Mouse (Mus musculus): ENCODE measurements around the gene St5.

Gene St5

DNA sequence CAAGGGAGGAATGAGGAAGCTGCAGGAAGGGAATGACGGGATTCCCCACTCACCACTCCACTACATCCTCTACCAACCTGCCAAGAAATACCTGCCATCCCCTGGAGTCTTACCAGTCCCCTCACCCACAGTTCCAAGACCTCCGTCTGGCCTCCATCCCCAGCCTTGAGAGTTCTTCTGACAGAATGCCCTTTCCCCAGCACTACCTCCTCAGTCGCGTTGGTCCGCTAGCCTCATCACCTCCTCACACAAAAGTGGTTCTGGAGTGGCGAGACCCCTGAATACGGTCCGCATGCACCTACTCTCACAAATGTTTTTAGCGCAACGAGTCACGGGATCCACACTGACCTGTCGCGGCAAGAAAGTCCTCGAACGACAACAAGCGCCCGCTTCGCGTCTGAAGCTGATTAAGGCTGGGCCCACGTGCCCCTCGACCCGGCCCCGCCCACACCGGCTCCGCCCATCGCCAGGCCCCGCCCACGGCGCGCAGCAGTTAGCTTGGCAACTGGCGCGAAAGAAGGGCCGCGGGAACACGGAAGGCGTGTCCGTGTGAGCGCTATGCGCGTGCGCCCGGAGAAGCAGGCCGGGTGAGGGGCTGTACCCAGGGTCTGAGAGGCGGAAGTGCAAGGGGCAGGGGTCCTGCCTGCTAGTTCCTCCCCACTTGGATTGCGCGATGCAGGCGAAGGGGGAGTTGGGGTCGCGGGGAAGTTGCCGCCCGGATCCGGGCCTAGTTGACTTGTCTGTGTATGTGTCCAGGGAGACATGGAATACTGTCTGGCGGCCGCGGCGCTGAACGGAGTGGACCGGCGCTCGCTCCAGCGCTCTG lies at the start of gene St5, which contains the start of gene Akip1:
Gene St5 (minus strand): TSS at position 416 of the 826 bp plus-strand sequence.
Gene Akip1 (plus strand): TSS at position 501 of the 826 bp plus-strand sequence.
- peak; percentile 88 to 92 for DNase-seq (ENCODE audit: low spot score in 2 of 2)

DNA sequence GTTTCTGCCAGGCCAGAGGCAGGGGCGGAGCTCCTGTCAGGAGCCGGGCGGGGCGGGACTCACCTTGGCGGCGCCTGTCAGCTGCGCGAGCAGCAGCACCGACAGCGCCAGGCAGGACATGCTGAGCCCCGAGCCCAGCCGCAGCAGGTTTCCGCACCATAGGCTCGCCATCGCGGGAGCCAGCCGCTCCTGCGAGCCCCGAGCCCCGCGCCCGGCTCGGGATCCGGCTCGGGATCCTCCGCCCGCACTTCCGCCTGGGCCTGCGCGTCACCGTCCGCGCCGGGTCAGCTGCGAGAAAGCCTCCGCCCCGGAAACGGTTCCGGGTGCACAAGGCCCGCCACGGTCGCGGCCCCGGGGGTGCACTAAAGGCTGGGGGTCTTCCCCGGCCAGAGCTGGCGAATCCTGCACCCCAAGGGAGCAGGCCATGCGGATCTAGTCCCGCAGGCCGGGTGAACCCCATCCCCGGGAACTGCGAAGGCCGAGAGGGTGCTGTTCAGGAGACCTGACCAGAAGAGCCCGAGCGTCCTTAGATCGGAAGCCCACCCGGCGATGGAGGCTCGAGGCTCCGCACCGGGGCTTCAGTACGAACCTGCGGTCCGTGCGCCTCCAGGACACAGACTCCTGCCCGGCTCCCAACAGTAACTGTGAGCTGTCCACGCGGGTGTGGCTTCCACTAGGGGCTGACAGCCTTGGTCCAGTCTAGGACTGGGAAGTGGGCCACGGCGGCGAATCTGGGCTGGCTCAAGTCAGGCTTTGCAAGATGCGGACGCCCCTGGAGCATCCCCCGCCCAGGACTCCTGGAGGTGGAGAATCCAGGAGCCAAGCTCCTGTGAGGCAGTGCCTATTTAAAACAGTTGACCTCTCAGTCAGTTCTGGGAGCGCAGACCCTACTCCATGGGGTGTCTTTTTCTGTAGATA lies 48.9 kb upstream of the St5 start, which contains the start of gene Tmem9b:
Gene Tmem9b (minus strand): TSS at position 868 of the 918 bp plus-strand sequence.
- peak; percentile 69 to 74 for DNase-seq (ENCODE audit: low spot score in 2 of 2)

DNA sequence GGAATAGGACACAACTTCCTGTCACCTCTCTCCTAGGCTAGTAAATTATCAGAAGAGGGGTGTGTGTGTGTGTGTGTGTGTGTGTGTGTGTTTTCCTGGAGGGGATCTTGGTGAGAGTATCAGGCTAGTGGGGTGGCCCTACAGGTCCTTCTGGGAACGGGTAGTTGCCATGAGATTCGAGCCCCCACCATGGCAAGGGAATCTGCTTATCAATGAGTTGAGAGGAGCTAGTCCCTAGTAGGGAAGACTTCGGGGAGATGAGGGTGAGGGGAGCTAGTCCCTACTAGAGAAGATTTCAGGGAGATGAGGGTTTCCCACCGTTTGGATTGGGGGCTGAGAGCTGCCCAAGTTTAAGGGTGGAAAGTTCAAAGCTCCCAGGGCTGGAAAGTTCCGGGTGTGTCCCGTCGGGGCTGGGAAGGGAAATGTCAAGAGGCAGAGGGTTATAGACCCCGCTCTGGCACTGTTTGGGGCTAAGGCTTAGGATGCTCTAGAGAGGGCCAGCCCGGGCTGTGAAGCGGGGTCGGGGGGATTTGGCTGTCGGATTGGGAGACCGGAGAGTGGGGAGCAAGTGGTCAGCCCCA lies 48.1 kb upstream of the St5 start:
- no peak for DNase-seq (ENCODE audit: low spot score in 2 of 2)

DNA sequence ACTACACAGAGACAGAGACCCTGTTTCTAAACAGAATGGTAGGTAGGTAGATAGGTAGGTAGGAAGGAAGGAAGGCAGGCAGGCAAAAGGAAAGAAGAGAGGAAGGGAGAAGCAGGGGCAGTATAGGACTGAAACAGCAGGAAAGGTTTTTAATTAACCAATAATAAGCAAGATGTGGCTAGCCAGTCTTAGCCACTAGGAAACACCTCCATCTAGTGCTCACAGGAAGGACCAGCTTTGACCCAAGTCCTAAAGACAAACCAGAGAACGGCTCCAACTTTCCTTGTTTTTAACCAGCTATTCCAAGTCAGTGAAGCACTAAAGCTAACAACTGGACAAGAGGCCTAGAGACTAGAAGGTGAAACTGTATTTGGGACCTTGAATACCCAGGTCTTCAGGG lies 44.3 kb upstream of the St5 start:
- DNase-seq (ENCODE audit: low spot score in 2 of 2), result no peak

DNA sequence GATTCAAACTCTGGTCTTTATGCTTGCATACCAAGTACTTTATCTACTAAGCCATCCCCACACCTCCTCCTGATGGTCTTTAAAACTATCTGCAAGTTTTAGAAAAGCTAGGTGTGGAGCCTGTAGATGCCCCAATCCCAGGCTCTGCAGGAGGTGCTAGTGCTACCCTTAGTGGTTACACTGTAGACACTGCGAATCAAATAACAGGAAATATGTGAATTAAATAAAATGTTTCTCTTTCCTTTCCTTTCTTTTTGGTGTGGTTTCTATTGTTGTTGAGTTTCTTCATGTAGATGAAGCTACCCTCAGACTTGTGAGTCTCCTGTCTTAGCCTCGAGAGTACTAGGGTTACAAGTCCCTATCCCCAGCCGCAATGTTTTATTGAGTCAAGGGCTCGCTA lies 38.3 kb upstream of the St5 start:
- no peak for DNase-seq (ENCODE audit: low spot score in 2 of 2)

DNA sequence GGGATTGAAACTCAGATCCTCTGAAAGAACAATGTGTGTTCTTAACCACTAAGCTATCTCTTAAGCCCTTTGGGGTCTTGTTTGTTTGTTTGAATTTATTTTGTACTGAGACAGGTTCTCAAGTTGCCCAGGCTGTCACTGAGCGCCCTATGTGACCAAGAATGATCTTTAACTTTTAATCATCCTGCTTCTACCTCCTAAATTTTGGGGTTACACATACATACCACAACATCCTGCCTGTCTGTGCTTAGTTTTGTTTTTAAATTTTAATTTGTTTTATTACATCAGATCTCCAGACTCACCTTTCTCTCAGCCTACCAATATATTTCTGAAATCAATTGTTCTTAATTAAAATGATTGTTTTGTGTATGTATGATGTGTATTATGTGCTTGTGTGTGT lies 37.7 kb upstream of the St5 start:
- DNase-seq (ENCODE audit: low spot score in 2 of 2), result no peak

DNA sequence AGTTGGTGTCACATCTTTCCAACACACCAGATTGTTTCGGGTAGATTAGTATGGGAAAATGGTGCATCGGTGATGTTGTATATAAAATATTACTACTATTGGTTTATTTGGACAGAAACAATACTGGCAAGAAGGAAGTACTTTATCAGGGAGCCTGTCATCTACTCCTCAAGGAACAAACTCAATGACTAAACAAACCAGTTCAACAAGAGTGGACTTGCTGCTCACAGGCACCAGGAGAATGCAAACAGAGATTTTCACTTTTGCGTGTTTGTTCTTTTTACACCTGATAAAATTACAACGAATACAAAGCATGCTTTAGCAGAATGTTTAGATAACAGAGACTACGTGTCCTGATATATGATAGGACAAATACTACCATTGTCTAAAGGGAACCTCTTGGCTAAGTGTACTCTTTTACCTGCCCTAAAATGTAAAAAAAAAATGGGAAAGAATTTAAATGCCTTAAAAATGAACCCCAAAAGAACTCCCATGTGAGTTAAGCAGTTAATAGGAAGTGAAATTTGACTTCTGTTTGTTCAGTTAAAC lies 36.5 kb upstream of the St5 start:
- no peak for DNase-seq (ENCODE audit: low spot score in 2 of 2)

DNA sequence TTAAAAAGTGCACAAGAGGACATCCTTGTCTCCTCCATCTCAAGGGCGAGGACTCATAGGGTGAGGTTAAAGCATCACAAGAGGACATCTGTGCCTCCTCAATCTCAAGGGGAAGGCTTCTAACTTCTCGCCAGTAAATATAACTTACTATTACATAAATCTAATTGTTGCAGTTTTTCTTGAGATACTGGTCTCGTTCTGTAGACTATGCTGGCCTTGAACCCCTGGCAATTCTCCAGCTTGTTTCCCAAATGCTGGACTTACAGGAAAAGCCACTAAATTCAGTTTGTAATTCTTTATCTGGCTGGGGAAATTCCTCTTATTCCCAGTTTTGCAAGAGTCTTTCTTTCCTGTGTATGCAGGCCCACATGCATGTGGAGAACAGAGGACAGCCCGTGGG lies 31.4 kb upstream of the St5 start:
- DNase-seq (ENCODE audit: low spot score in 2 of 2), result no peak

DNA sequence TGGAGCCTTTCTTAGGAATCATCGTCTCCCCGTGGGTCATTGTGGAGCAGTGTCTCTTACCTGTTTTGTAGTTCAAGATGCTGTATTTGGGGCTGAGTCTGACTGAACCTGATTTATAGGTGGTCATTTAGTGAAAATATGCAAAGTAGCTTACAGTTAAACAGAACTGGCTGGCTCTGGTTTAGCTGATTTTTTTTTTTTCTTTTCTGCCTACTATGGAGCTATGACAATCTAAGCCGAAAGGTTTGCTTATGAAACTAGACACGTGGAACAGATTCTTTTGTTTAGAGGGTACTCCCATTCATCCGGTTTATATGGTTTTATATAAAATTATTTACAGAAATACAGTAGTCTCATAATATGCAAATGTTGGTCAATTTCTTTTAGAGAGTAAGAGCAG lies 28.2 kb upstream of the St5 start, which contains the start of gene Ascl3:
Gene Ascl3 (minus strand): TSS at position 101 of the 400 bp plus-strand sequence.
- no peak for DNase-seq (ENCODE audit: low spot score in 2 of 2)

DNA sequence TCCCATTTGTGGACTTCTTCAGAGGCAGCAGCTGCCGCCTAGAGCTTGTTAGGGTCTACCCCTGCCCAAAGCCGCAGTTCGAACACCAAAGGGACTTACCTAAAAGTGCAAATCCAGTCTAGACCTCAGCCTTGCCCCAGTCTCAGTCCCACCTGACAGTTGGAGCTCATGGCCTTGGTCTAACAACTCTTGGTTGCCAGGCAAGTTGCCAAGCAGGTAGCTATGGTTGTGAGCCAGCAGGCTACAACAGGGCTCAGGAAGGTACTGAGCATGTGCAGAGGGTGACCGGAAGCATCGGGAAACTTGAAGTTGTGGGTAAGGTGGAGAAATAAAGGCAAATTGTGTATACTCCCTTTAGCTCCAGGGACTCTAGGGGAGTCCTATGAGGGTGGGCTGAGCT lies 20.3 kb upstream of the St5 start, which contains the start of gene BC051019:
Gene BC051019 (minus strand): TSS at position 154 of the 400 bp plus-strand sequence.
- no peak for DNase-seq (ENCODE audit: low spot score in 2 of 2)

DNA sequence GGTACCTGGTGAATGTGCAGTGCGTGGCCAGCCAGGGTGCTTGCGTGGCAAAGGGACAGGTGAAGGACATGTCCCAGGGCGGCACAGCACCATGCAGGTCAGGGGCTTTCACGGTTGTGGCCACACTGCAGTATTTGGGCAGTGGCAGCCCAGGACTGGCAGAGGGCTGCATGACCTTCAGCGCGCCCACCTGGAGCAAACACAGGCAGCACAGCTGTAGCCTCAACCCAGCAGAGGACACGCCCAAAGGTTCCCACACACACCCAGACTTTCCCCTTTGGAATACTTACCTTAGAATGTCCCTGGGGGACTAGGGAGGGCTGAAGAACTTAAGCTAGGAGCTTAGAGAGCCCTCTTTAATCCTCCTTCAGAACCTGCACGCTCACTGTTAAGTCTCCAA lies 19.7 kb upstream of the St5 start:
- no peak for DNase-seq (ENCODE audit: low spot score in 2 of 2)

DNA sequence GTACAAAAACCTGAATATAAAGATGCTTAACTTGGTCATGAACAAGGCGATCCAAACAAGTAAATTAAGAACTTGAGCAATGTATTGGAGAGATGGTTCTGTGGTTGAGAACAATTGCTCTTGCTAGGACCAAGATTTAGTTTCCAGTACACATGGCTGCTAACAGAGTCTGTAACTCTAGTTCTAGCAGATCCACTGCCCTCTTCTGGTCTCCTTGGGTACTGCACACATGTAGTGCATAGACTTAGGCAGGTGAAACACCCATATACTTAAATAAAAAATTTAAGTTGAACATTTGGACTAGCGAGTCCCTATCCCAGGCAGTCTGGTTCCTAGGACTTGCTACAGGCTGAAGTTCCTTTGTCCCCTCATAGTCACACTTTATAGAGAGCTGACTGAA lies 19.2 kb upstream of the St5 start:
- DNase-seq (ENCODE audit: low spot score in 2 of 2), result no peak

DNA sequence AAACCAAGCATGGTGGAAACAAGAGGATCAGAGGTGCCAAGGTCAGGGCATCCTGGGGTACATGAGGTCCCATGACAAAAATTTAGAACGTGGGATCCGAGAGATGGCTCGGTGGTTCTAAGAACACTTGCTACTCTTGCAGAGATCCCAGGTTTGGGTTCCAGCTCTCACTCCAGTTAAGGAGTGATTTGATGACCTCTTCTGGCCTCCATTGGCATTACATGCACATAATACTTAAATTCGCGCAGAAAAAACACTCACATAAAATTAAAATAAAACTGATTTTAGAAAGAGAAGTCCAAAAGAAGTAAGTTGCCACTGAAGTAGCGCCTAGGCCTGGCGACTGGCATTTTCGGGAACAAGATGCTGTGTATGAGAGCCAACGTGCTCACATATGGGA lies 15.9 kb upstream of the St5 start:
- no peak for DNase-seq (ENCODE audit: low spot score in 2 of 2)

DNA sequence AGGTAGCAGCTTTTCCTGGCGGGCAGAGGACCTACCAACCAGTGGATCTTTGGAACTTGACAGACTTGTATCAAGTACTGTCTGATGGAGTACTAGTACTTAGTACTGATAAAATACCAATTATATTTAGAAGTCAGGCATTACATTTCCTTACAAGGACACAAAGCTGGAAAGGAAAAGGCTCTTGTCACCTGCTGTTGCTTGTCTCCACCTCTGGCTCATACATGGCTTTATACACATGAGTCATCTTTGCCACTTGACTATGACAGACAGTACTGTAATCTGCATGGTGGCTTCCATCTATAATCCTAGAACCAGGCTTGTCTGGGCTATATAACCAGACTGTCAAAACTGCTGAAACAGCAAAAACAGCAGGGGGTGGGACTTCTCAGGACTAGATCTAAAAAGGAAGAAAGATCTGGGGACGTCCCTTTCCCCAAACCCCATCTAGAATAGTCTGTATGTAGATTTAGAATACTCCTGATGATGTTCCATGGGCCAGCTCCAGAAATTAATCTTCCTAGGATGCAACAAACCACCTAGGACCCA lies 10.1 kb upstream of the St5 start:
- DNase-seq (ENCODE audit: low spot score in 2 of 2), result no peak

DNA sequence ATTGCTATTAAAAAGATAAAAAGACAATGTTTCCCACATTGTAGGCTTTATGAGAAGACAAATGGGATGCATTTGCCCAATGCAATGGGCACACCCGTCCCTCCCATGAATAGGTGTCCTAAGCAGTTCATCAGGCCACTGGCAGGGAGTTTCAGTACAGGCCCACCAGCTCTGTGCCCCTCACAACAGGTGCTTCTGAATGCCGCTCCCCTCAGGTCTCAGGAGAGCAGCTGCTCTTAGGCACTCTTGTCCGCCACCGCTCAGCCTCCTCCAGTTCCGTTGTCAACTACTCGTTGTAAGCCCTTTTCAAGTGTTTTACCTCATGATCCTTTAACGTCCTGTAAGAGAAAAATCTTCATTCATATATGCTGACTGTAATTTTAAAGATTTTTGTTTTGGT lies 8.8 kb upstream of the St5 start:
- no peak for DNase-seq (ENCODE audit: low spot score in 2 of 2)

DNA sequence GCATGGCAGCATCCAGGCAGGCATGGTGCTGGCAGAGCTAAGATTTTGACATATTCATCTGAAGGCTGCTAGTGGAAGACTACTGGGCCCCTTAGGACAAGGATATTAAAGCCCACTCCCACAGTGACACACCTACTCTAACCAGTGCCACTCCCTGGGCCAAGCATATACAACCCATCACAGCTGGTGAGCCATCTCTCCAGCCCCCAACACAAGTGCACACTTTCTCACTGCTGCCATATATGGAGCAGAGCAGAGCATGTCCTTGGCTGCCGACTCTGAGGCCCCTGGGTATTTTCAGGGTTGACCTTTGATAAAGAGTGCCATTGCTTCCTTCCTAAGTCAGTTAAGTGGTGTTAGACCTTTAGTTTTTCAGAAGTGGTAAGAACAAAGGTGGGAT lies 6.7 kb upstream of the St5 start:
- no peak for DNase-seq (ENCODE audit: low spot score in 2 of 2)

DNA sequence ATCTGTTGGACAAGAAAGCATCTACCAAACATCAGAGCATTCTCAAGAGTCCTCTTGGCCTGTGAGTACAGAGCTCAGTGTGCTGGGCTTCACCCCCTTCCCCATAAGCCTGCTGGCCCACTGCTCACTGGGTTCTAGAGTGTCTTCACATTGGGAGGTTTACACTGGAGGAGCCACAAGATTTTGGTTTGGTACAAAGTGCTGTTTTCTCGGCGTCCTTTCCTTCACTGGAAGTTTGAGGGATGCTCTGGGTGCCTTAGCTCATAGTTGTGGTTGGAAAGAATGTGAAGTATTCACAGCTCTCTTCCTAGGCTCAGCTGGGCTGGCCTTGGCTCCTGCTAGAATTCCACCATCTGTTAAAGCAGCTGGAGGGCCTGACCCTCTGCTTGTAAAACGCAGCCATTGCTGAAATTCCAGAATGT lies 5.6 kb upstream of the St5 start:
- DNase-seq (ENCODE audit: low spot score in 2 of 2), result no peak

DNA sequence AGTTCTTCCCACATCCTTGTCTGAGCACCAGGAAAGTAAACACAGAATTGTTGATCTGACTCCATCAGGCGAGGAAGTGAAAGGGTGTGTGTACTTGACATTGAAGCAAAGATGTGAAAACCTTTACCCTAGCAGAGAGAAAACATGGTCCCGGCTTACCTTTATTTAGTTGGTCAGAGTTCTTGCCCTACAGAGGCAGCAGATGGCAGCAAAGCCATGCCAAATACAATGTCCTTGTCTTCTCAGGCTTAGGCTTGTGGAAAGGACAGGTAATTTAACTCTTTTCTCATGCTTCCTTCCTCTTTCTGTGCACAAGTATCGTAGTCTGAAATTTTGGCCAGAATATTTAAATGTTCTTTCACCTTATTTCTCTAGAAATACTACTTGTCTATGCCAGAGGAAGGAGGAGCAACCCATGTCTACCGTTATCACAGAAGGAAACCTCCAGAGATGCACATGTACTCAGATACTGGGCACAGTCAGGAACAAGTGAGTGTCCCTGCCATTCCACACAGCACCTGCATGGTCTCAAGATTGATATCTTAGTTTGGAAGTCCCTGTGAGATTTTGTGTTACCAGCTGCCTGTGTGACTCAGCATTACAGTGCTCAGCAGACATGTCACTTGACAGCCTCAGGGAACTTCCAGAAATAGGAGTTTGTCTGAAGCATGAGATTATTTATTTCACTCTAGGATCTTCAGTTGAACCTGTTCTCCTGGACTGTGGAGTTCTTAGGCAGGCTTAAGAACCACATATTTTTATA lies 3.8 kb upstream of the St5 start:
- DNase-seq (ENCODE audit: low spot score in 2 of 2), result peak in 1 of 2 experiments; percentile 26

DNA sequence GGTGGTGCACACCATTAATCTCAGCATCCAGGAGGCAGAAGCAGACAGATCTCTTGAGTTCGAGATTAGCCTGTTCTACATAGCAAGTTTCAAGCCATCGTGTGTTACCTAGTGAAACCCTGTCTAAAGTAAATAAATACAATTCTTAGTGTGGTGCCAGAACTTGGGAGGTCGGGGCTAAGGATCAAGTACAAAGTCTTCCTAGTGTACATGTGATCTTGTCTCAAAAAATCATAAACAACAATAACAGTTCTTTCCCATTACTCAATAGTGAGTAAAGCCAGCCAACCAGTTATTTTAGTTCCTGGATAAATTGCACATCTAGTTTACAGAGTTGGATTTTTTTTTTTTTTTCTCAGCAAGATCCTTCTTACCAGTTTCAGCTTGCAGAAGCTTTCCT lies 1.1 kb upstream of the St5 start:
- no peak for DNase-seq (ENCODE audit: low spot score in 2 of 2)

DNA sequence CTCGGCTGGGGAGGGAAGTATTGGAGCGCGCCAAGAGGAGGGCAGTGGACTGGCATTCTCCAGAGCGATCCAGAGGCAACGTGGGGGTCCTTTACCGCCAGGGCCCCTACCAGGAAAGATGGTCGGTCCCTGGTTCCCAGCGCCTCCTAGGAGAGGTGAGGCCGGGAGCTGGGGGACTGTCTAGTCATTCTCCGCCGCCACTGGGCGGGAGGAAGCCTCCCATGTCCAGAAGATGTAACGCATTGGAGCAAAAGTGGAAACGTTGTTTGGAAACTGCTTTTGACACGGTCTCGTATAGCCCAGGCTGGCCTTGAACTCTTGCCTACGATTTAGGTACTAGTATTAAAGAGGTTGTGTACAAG lies 592 bp upstream of the St5 start:
- no peak for DNase-seq (ENCODE audit: low spot score in 2 of 2)

DNA sequence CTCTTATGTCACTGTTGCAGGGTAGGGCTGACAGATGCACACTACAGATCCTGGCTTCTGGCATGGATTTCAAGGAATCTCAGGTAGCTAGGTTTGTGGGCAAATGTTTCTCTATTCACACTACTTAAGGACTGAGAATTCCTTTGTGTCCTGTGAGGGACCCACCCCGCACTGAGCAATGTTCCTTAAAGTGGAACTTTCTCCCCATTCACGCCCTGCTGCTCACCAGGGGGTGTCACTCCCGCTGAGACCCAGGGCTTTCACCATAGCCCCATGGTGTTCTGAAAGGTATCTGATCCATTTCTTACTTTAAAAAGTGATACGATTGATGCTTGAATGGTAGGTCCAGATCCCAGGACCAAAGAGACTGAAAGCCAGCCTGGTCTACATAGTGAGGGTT lies 684 bp downstream of the St5 start:
- DNase-seq (ENCODE audit: low spot score in 2 of 2), result no peak

Measured in frontal cortex, postnatal 14 days (tissue).